Mouse (Mus musculus) spleen, postnatal 14 days (tissue): ENCODE data around the gene 1700037C18Rik.

Experiments used
- DNase-seq, 2 experiments: peaks; one replicate each; pipeline ENCODE4 v3.0.0; 2021 to 2022; ENCODE audit warnings: low spot score in 2 of 2

Gene 1700037C18Rik

GRCm38 (mm10) chr16:3908537-3909111 is at the start of gene 1700037C18Rik, which contains the start of gene Cluap1:
Gene 1700037C18Rik, minus strand, starts transcription at chr16:3908689.
Gene Cluap1, plus strand, starts transcription at chr16:3908801.
- DNase-seq, result peak; percentile 83 to 85

- DNase-seq, result no peak
These were observed 47.9 kb upstream of the 1700037C18Rik start for GRCm38 (mm10) chr16:3956369-3956768.

DNA sequence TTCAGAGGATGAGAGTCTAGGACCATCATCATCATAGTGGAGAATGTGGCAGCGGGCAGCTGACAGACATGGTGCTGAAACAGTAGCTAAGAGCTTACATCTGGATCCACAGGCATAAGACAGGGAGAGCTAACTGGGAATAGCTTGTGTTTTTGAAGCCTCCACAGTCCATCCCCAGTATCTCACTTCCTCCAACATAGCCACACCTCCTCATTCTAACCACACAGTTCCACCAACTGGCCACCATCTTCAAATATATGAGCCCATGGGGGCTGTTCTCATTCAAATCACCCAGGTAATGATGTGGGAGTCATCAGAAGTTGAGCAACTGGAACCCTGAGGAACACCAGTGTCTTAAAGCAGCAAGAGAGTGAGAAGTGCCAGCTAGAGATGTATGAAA is 42.7 kb upstream of the 1700037C18Rik start:
- no peak for DNase-seq

DNA sequence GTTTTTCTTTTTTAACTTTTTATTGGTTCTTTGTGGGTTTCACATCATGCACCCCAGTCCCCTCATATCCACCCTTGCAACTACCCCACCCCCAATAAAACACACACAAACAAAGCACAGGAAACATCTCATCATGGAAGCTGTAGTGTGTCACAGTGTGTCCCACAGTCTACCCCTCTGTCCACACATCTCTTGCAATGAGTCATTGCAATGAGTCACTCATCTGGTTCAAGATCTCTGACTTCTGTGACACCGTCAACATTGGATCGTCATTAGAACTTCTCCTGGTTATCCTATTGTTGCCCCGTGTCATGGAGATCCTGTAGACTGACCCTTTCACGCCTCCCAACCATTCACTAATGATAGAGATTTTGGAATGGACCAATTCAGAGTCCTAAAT is 26.2 kb upstream of the 1700037C18Rik start:
- DNase-seq, result no peak

- no peak for DNase-seq
These were observed 25.6 kb upstream of the 1700037C18Rik start for GRCm38 (mm10) chr16:3934091-3934490.

DNA sequence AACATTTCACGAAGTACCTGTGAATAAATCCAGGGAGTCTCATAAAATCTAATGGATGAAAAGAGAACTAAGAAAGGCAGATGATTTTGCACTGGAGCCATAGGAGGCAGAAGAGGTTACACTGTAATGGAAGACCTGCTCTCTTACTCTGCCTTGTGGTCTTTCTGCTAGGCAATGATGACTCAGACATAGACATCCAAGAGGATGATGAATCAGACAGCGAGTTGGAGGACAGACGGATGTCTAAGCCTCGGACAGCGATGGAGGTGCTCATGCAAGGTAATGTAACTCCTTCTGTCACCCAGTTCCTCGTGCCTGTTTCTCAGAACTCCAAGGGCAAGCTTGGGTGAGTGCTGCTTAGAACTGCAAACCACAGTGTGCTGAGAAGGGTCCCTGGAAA is 25.0 kb upstream of the 1700037C18Rik start:
- DNase-seq, result no peak

- DNase-seq, result no peak
These were observed 20.7 kb upstream of the 1700037C18Rik start for GRCm38 (mm10) chr16:3929151-3929550.

- DNase-seq, result no peak
These were observed 20.1 kb upstream of the 1700037C18Rik start for GRCm38 (mm10) chr16:3928582-3928981.

GRCm38 (mm10) chr16:3923966-3924365 is 15.5 kb upstream of the 1700037C18Rik start:
- no peak for DNase-seq

GRCm38 (mm10) chr16:3923515-3923914 is 15.0 kb upstream of the 1700037C18Rik start:
- no peak for DNase-seq

DNA sequence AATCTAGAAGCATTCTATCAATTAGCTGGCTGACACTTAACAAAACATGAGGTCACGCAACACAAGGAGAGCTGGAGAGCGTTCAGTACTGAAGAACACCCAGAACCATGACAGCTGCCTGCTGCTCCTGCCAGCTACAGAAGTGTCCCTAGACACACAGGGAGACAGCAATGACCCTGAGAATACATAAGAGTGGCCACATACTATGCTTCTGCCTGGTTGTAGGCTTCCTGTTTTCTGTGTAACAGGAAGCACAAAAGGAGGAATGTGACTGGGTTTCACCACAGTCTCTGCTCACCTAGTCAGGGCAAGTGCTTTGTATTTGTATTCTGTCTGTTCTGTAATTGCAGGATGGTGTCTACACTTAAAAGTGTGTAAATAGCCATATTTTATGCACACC is 12.3 kb upstream of the 1700037C18Rik start:
- no peak for DNase-seq

DNA sequence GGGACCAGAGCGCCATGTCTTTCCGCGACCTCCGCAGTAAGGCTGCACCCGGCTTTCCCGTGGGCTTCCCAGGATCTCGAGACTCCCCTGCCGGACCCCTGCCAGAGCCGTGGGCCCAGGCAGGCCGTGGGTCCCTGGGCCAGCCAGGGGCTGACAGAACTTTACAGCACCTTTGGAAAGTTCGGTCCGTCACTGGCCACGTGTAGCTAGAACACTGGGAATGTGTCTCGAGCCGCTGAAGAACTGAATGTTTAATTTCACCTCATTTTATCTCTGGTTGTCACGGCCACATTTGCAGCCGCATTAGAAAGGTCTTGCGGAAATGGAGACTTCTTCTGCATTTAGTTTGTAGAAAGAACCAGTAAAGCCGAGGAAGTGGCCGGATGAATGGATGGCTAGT is 629 bp upstream of the 1700037C18Rik start:
- no peak for DNase-seq

- DNase-seq, result no peak
These were observed 1.0 kb downstream of the 1700037C18Rik start for GRCm38 (mm10) chr16:3907471-3907870.

- DNase-seq, result no peak
These were observed 11.9 kb downstream of the 1700037C18Rik start for GRCm38 (mm10) chr16:3896553-3896952.

GRCm38 (mm10) chr16:3896046-3896445 is 12.4 kb downstream of the 1700037C18Rik start:
- DNase-seq, result no peak

GRCm38 (mm10) chr16:3895173-3895792 is 13.2 kb downstream of the 1700037C18Rik start:
- peak; percentile 23 to 45 for DNase-seq

DNA sequence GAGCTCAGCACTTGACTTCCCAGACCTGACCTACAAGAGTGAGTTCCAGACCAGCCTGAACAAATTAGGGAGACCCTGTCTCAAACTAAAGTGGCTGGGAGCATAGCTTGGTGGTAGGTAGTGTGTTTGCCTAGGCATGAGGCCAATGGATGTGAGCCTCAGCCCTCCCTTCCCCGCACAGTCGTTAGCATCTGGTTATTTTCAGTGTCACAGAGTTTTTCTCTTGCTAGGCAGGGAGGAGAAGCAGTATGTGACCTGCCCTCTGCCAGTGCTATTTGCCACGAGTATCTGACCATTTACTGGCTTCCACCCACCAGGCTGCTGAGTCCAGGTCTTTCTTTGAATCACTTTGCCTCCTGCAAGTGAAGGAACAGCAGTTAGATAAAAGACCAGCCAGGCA is 14.8 kb downstream of the 1700037C18Rik start:
- DNase-seq, result no peak

GRCm38 (mm10) chr16:3891621-3892295 is 16.7 kb downstream of the 1700037C18Rik start:
- DNase-seq, result no peak

- no peak for DNase-seq
These were observed 23.3 kb downstream of the 1700037C18Rik start for GRCm38 (mm10) chr16:3885065-3885670.

DNA sequence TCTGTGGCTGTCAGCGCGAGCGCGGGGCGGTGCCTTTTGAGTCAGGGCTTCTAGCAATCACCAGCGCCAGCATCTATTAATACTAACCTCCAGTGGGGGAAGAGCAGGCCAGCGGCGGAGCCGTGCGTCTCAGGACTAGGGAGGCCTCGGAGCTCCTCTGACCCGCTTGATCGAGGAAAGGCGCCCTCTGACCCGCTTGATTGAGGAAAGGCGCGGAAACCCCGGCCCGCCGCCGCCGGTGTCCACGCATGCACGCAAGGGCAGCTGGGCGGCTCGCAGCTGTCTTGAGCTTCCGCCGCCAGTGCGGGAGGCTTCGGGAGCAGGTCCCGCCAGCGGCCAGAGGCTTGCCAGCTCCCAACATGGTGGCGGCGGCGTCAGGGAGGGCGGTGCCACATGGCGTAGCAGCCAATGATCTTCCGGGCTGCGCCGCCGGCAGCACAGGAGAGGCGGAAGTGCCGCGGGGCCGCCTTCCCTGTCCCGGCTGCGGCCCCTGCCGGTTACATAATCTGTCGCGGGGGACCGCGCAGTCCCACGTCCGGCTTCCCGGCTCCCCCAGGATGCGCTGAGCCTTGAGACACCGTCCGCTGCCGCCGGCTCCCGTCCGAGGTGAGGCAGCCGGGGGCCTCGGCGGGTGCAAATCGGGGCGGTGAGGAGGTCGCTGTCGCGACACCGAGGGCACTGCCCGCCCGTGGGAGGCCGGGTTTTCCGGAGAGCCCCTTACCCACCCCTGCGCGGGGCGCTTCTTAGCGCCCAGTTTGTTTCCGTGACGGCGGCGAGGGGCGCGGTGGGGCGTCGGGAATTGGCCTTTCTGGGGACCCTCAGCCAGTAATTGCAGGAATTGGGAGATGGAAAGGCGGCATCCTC is 24.1 kb downstream of the 1700037C18Rik start, which contains the start of the genes Zfp597 and Gm20695:
Zfp597 (minus strand) TSS at position 361 of the 864 bp plus-strand sequence.
Gm20695 (plus strand) TSS at position 448 of the 864 bp plus-strand sequence.
- peak; percentile 92 to 94 for DNase-seq

DNA sequence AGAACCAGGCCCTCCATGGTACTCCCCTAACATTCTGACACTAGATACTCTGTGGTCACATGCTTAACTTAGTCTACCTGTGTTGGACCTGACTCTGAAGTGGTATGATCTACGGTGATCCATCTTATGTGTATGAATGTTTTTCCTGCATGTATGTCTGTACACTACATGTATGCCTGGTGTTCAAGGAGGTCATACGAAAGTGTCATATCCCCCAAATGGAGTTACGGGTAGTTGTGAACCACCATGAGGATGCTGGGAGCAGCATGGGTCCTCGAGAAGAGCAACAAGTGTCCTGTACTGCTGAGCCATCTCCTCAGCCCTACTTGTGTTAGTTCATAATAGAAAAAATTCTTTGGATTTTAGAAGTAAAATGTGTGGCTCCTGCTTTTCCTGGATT is 32.1 kb downstream of the 1700037C18Rik start:
- DNase-seq, result no peak
